Mouse (Mus musculus): Measurements from ENCODE around the gene Traf1.

DNA sequence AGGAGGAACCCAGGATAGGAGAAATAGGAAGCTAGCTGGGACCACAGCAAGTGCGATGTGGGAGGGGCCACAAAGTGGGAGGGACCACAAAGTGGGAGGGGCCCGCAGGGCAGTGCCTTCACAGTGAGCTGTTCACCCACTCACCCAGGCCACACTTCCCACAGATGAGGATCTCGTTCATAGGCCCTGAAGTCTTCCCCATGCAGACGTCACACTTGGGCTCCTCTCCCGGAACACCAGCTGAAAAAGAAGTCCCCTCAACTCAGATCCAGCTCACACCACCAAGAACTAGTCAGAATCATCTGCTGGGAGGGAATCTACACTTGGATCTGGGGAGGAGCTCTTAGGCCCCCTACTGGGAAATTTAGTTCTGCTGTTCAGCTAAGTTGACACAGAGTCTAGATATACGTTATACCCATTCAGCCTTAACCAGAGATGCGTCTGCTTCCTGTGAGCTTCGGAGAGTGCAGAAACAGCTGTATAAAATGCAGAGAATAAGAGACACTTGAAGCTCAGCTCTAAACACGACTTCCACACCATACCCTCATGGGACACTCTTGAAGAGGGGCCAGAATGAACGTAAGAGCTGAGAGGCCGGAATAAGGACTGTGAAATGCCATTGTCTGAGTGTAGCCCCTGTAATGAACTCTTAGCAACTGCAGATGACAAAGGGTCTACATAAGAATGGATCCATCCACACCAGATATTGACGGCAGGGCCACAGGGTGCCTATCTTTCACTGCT is 54.5 kb downstream of the Traf1 start:
- TF ChIP-seq CTCF (IDR thresholded peaks at IDR 0.05) (peak; percentile 55), EP300 (IDR thresholded peaks at IDR 0.05) (no peak)

Data from lung, postnatal 0 days (tissue).